Mouse (Mus musculus) small intestine, adult 2 months (tissue): ENCODE measurements around the gene Ppargc1a.

Experiments
- CTCF ChIP-seq: fragments of 200-500 bp; IDR thresholded peaks from 2 replicates; pipeline ENCODE4 v1.5.1; 2012; ENCODE audit warnings: low read depth, mild to moderate bottlenecking, control low read depth, inconsistent platforms, low read length, moderate library complexity, mixed read lengths; ENCODE audit not compliant: insufficient replicate concordance, insufficient read length; ENCODE audit errors: extremely low read depth
- POLR2A ChIP-seq: fragments of 200-500 bp; IDR thresholded peaks from 2 replicates; pipeline ENCODE4 v1.6.1; 2012; ENCODE audit warnings: low read depth, mild to moderate bottlenecking, control low read depth, inconsistent platforms, low read length, moderate library complexity

GRCm38 (mm10) chr5:51583632-51584031 lies 16.1 kb upstream of the Ppargc1a start:
- TF ChIP-seq CTCF (no peak), POLR2A (no peak)
